Mouse (Mus musculus) bone marrow, adult 2 months (tissue): Measurements from ENCODE around the gene Aox3.

Source experiments
- CTCF ChIP-seq: fragments of 200-500 bp; IDR thresholded peaks from 2 replicates; pipeline ENCODE4 v1.5.1; 2011; ENCODE audit warnings: low read length, control low read depth; ENCODE audit not compliant: control insufficient read depth, insufficient read depth
- POLR2A ChIP-seq: fragments of 200-500 bp; IDR thresholded peaks from 2 replicates; pipeline ENCODE4 v1.6.1; 2011; ENCODE audit warnings: low read depth, mild to moderate bottlenecking, control low read depth, low read length, borderline replicate concordance; ENCODE audit not compliant: control insufficient read depth

DNA sequence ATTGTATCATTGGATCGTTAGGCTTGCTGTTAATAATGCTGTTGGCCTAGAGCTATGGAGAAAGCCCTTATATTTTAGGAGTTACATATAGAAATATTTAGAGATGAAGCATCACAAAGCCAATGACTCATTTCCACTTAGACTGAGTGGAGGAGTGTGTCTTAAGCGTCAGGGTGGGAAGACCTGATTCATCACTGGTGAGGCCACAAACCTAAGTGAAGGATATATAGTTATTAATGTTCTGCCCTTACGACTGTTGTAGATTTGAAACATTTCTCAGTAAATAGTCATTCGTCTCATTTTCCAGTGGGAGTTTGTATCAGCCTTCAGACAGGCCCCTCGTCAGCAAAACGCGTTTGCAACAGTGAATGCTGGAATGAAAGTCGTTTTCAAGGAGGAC lies 39.3 kb downstream of the Aox3 start:
- TF ChIP-seq CTCF (no peak), POLR2A (no peak)
